Mouse (Mus musculus) myocyte (in vitro differentiated cells): ENCODE results near the gene Cd200. TPM values are rescaled to one million over a fixed set of nuclear protein-coding genes. Genes with fewer than 3 reads are reported as not detected.
"Not testable (repeated sequence)": the region's sequence is repeated elsewhere in the genome, so short reads cannot be mapped to it uniquely, and the experiment has no call there.

Source experiments
- H3K27me3 ChIP-seq: one replicate; pipeline ENCODE4 v1.6.1; 2011; ENCODE audit not compliant: control insufficient read depth, insufficient read depth, insufficient read length
- H3K36me3 ChIP-seq: one replicate; pipeline ENCODE4 v1.6.1; 2011; ENCODE audit not compliant: control insufficient read depth, insufficient read depth
- H3K4me2 ChIP-seq: one replicate; pipeline ENCODE4 v1.6.1; 2011; ENCODE audit warnings: low read depth, control low read depth
- H3K4me3 ChIP-seq: one replicate; pipeline ENCODE4 v1.5.1; 2011; ENCODE audit warnings: mild to moderate bottlenecking, control low read depth, moderate library complexity
- H3K79me2 ChIP-seq: one replicate; pipeline ENCODE4 v1.6.1; 2011; ENCODE audit not compliant: control insufficient read depth, insufficient read depth
- H3ac ChIP-seq: one replicate; pipeline ENCODE4 v1.6.1; 2011; ENCODE audit not compliant: control insufficient read depth, insufficient read length
- CEBPB ChIP-seq: IDR thresholded peaks from 2 replicates; pipeline ENCODE4 v1.6.1; 2011; ENCODE audit warnings: mild to moderate bottlenecking, moderate library complexity; ENCODE audit not compliant: poor library complexity, insufficient read depth, severe bottlenecking
- E2F4 ChIP-seq: IDR thresholded peaks from one replicate; pipeline ENCODE4 v1.6.1; 2011; ENCODE audit warnings: mild to moderate bottlenecking, control low read depth, moderate library complexity; ENCODE audit not compliant: insufficient read depth
- MAX ChIP-seq: IDR thresholded peaks from one replicate; pipeline ENCODE4 v1.6.1; 2011; ENCODE audit warnings: low read depth, mild to moderate bottlenecking, control low read depth
- MYOD1 ChIP-seq, 3 experiments: IDR thresholded peaks; one replicate each; pipeline ENCODE4 v1.6.1; 2011; ENCODE audit warnings: control low read depth in 2 of 3, low read depth in 2 of 3, mild to moderate bottlenecking in 2 of 3, moderate library complexity in 1 of 3; ENCODE audit not compliant: insufficient read length in 2 of 3, control insufficient read depth in 1 of 3
- MYOG ChIP-seq, 3 experiments: IDR thresholded peaks; one replicate each; pipeline ENCODE4 v1.6.1; 2011; ENCODE audit warnings: control low read depth in 2 of 3, low read depth in 2 of 3, mild to moderate bottlenecking in 2 of 3; ENCODE audit not compliant: insufficient read length in 2 of 3, control insufficient read depth in 1 of 3, insufficient read depth in 1 of 3
- POLR2A ChIP-seq: IDR thresholded peaks from one replicate; pipeline ENCODE4 v1.6.1; 2011; ENCODE audit warnings: low read depth, mild to moderate bottlenecking, control low read depth, moderate library complexity; ENCODE audit not compliant: insufficient read length
- POLR2AphosphoS2 ChIP-seq: IDR thresholded peaks from one replicate; pipeline ENCODE4 v1.6.1; 2011; ENCODE audit warnings: low read depth, control low read depth; ENCODE audit not compliant: insufficient read length
- REST ChIP-seq: IDR thresholded peaks from one replicate; pipeline ENCODE4 v1.6.1; 2011; ENCODE audit warnings: mild to moderate bottlenecking, control low read depth, moderate library complexity; ENCODE audit not compliant: insufficient read depth, insufficient read length
- SRF ChIP-seq: IDR thresholded peaks from one replicate; pipeline ENCODE4 v1.6.1; 2011; ENCODE audit warnings: low read depth; ENCODE audit not compliant: control insufficient read depth, insufficient read length
- TCF12 ChIP-seq: IDR thresholded peaks from one replicate; pipeline ENCODE4 v1.6.1; 2011; ENCODE audit warnings: mild to moderate bottlenecking, control low read depth; ENCODE audit not compliant: poor library complexity, insufficient read depth, severe bottlenecking
- TCF3 ChIP-seq: IDR thresholded peaks from one replicate; pipeline ENCODE4 v1.6.1; 2011; ENCODE audit warnings: low read depth, control low read depth; ENCODE audit not compliant: insufficient read length
- USF1 ChIP-seq: IDR thresholded peaks from one replicate; pipeline ENCODE4 v1.6.1; 2011; ENCODE audit warnings: low read depth, mild to moderate bottlenecking, control low read depth, moderate library complexity
- polyA plus RNA-seq: library from polyadenylated mRNA; unstranded; fragments of >200 nt; fragmentation: generic; extraction: Trizol; gene quantifications from one replicate; pipeline ENCODE4 v1.2.1, GENCODE M21; 2012; ENCODE audit warnings: missing spikeins

The Cd200 gene
- polyA plus RNA-seq, 1 experiment: 40.3 TPM

GRCm38 (mm10) chr16:45352875-45353274 is 56.0 kb downstream of the Cd200 start:
- TF ChIP-seq SRF (no peak), USF1 (no peak), TCF12 (no peak), E2F4 (no peak), REST (no peak), POLR2A (no peak), MAX (no peak), TCF3 (no peak), MYOG (IDR thresholded peaks at IDR 0.05; ENCODE audit: control insufficient read depth in 1 of 3, insufficient read depth in 1 of 3, insufficient read length in 2 of 3, low read depth in 2 of 3) (no peak), CEBPB (no peak), MYOD1 (IDR thresholded peaks at IDR 0.05; ENCODE audit: control insufficient read depth in 1 of 3, insufficient read length in 2 of 3, low read depth in 2 of 3) (no peak), POLR2AphosphoS2 (no peak)
- no peaks in the 10 kb centered on the region for H3K27me3 ChIP-seq
- H3K4me3 ChIP-seq: no peak overlapping the region
- H3K36me3 ChIP-seq: no peaks in the 10 kb centered on the region
- H3K79me2 ChIP-seq: no peaks in the 10 kb centered on the region
- H3ac ChIP-seq: no peak overlapping the region
- H3K4me2 ChIP-seq: no peak overlapping the region

- no peaks in the 10 kb centered on the region for H3K36me3 ChIP-seq
- H3ac ChIP-seq: no peak overlapping the region
- TF ChIP-seq MAX (no peak), TCF12 (no peak), POLR2A (no peak), TCF3 (no peak), USF1 (no peak), MYOD1 (IDR thresholded peaks at IDR 0.05; ENCODE audit: control insufficient read depth in 1 of 3, insufficient read length in 2 of 3, low read depth in 2 of 3) (no peak), REST (no peak), POLR2AphosphoS2 (no peak), MYOG (IDR thresholded peaks at IDR 0.05; ENCODE audit: control insufficient read depth in 1 of 3, insufficient read depth in 1 of 3, insufficient read length in 2 of 3, low read depth in 2 of 3) (no peak), SRF (no peak), E2F4 (no peak), CEBPB (no peak)
- H3K4me2 ChIP-seq: no peak overlapping the region
- H3K27me3 ChIP-seq: no peaks in the 10 kb centered on the region
- H3K79me2 ChIP-seq: no peaks in the 10 kb centered on the region
- no peak overlapping the region for H3K4me3 ChIP-seq
These were observed 58.1 kb downstream of the Cd200 start for GRCm38 (mm10) chr16:45350767-45351166.

GRCm38 (mm10) chr16:45349523-45350298 is 59.1 kb downstream of the Cd200 start:
- Histone ChIP-seq H3K4me3 (no peak overlapping the region), H3K4me2 (no peak overlapping the region), H3K27me3 (no peaks in the 10 kb centered on the region), H3K36me3 (no peaks in the 10 kb centered on the region), H3ac (no peak overlapping the region), H3K79me2 (no peaks in the 10 kb centered on the region)
- TF ChIP-seq USF1 (no peak), POLR2A (no peak), POLR2AphosphoS2 (no peak), SRF (no peak), TCF3 (no peak), MYOD1 (IDR thresholded peaks at IDR 0.05; ENCODE audit: control insufficient read depth in 1 of 3, insufficient read length in 2 of 3, low read depth in 2 of 3) (no peak), REST (no peak), TCF12 (no peak), MAX (no peak), MYOG (IDR thresholded peaks at IDR 0.05; ENCODE audit: control insufficient read depth in 1 of 3, insufficient read depth in 1 of 3, insufficient read length in 2 of 3, low read depth in 2 of 3) (no peak), CEBPB (no peak), E2F4 (no peak)

GRCm38 (mm10) chr16:45348238-45348637 is 60.6 kb downstream of the Cd200 start:
- H3K36me3 ChIP-seq, H3ac ChIP-seq, H3K79me2 ChIP-seq, H3K4me2 ChIP-seq, H3K27me3 ChIP-seq, H3K4me3 ChIP-seq: not testable (repeated sequence)

GRCm38 (mm10) chr16:45346930-45347387 is 61.9 kb downstream of the Cd200 start:
- no peaks in the 10 kb centered on the region for H3K36me3 ChIP-seq
- no peaks in the 10 kb centered on the region for H3K27me3 ChIP-seq
- TF ChIP-seq MAX (no peak), MYOG (IDR thresholded peaks at IDR 0.05; ENCODE audit: control insufficient read depth in 1 of 3, insufficient read depth in 1 of 3, insufficient read length in 2 of 3, low read depth in 2 of 3) (peak in 1 of 3 experiments; percentile 66), MYOD1 (IDR thresholded peaks at IDR 0.05; ENCODE audit: control insufficient read depth in 1 of 3, insufficient read length in 2 of 3, low read depth in 2 of 3) (peak in 1 of 3 experiments; percentile 29)
- H3K79me2 ChIP-seq: no peaks in the 10 kb centered on the region
- H3ac ChIP-seq: no peak overlapping the region
- no peak overlapping the region for H3K4me3 ChIP-seq
- no peak overlapping the region for H3K4me2 ChIP-seq
